Mouse (Mus musculus) intestine, postnatal 0 days (tissue): Measurements from ENCODE around the gene Pik3ap1. TPM values are rescaled to one million over a fixed set of nuclear protein-coding genes. Genes with fewer than 3 reads are reported as not detected.

ENCODE experiments used
- ATAC-seq: fragments of 200-750 bp; cut with Nextera tagmentation; 2 replicates; pipeline ENCODE4 v1.8.0; 2017; ENCODE audit warnings: mild to moderate bottlenecking, moderate TSS enrichment, moderate library complexity
- H3K27ac ChIP-seq: fragments of 300-500 bp; sonication (generic); 2 replicates; pipeline ENCODE4 v1.5.1; 2014; ENCODE audit warnings: mild to moderate bottlenecking, low read depth, low read length, moderate library complexity
- H3K27me3 ChIP-seq: fragments of 300-500 bp; sonication (generic); replicated peaks from 2 replicates; pipeline ENCODE4 v1.6.1; 2014; ENCODE audit warnings: low read length, mixed read lengths; ENCODE audit not compliant: control insufficient read depth, insufficient read depth
- H3K36me3 ChIP-seq: fragments of 300-500 bp; sonication (generic); 2 replicates; pipeline ENCODE4 v1.6.1; 2014; ENCODE audit warnings: mild to moderate bottlenecking, moderate library complexity; ENCODE audit not compliant: control insufficient read depth, insufficient read depth
- H3K4me1 ChIP-seq: fragments of 300-500 bp; sonication (generic); replicated peaks from 2 replicates; pipeline ENCODE4 v1.6.1; 2014; ENCODE audit warnings: antibody characterized with exemption, low read length, mixed read lengths; ENCODE audit not compliant: control insufficient read depth, insufficient read depth
- H3K4me2 ChIP-seq: fragments of 300-500 bp; sonication (generic); replicated peaks from 2 replicates; pipeline ENCODE4 v1.6.1; 2014; ENCODE audit warnings: low read depth, mild to moderate bottlenecking, moderate library complexity
- H3K4me3 ChIP-seq: fragments of 300-500 bp; sonication (generic); 2 replicates; pipeline ENCODE4 v1.5.1; 2014; ENCODE audit warnings: low read depth, low read length
- H3K9ac ChIP-seq: fragments of 300-500 bp; sonication (generic); 2 replicates; pipeline ENCODE4 v1.6.1; 2014; ENCODE audit warnings: mild to moderate bottlenecking, low read depth, low read length
- H3K9me3 ChIP-seq: fragments of 300-500 bp; sonication (generic); 2 replicates; pipeline ENCODE4 v1.6.1; 2016; ENCODE audit warnings: mixed run types; ENCODE audit not compliant: control insufficient read depth
- CTCF ChIP-seq: sonication (generic); IDR thresholded peaks from 2 replicates; pipeline ENCODE4 v1.5.1; 2016; ENCODE audit warnings: low read depth, mild to moderate bottlenecking, control low read depth, antibody characterized with exemption, moderate library complexity
- WGBS: fragments of 180-500 bp; shearing (Covaris S2); extraction: QIAGEN DNeasy Blood & Tissue Kit; methylation state at CpG from one replicate; pipeline ENCODE4 v1.1.7; 2014; 5-methylcytosine and 5-hydroxymethylcytosine counted together
- polyA plus RNA-seq: library from polyadenylated mRNA; unstranded; fragments of >200 nt; fragmentation: Nextera tagmentation; extraction: Ambion mirVana; gene quantifications from 2 replicates; pipeline ENCODE4 v1.2.1, GENCODE M21; 2015

The Pik3ap1 gene
- polyA plus RNA-seq, 1 experiment from 2014 or later, result 2.0 TPM

DNA sequence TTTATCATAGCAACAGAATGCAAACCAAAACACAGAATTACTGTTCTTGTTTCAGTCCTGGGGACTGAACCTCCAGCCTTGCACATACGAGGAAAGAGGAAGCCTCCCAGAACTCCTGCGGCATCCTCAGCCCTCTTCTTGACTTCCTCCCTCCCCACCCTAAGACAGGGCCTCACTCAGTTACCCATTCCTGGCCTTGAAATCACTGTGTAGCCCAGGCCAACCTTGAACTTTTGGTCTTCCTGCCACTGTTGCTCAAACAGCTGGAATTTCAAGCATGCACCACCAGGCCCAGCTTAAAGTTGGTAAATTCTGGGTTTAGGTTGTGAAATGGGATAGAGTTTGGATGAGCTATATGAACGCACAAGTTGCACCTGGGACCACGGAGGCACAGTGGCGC is 10.2 kb downstream of the Pik3ap1 start:
- no peak overlapping the region for H3K27ac ChIP-seq
- no peak overlapping the region for H3K4me2 ChIP-seq
- no peaks in the 10 kb centered on the region for H3K4me1 ChIP-seq
- H3K9me3 ChIP-seq, result no peaks in the 10 kb centered on the region
- WGBS, result 85% methylated on average over 5 of the region's 5 CpGs
- H3K27me3 ChIP-seq, result no peaks in the 10 kb centered on the region
- H3K4me3 ChIP-seq, result no peak overlapping the region
- no peak overlapping the region for H3K9ac ChIP-seq
- no peak for ATAC-seq
- no peak for TF ChIP-seq CTCF
- H3K36me3 ChIP-seq, result no peaks in the 10 kb centered on the region

DNA sequence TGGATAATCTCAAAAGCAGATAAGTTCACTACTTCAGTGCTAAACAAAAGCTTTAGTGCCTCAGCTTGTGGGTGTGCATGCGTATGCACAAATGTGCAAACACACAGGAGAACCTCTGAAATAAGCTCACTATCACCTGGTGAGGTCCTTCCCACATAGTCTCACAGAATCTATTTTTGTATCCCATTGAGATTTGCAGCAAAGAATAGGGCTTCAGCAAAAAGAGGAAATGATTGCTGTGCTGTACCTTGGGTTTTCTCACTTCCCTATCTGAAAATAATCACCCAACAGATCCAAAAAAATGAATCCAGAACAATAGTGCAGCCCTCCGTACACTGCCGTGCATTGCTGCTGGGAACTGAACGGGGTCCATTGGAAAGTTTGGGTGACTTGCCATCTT is 12.6 kb downstream of the Pik3ap1 start:
- Histone ChIP-seq H3K9me3 (no peaks in the 10 kb centered on the region), H3K4me3 (no peak overlapping the region), H3K9ac (no peak overlapping the region), H3K27me3 (no peaks in the 10 kb centered on the region), H3K36me3 (no peaks in the 10 kb centered on the region), H3K4me1 (no peaks in the 10 kb centered on the region), H3K4me2 (no peak overlapping the region), H3K27ac (no peak overlapping the region)
- TF ChIP-seq CTCF, result no peak
- 90% methylated on average over 4 of the region's 4 CpGs for WGBS
- no peak for ATAC-seq

DNA sequence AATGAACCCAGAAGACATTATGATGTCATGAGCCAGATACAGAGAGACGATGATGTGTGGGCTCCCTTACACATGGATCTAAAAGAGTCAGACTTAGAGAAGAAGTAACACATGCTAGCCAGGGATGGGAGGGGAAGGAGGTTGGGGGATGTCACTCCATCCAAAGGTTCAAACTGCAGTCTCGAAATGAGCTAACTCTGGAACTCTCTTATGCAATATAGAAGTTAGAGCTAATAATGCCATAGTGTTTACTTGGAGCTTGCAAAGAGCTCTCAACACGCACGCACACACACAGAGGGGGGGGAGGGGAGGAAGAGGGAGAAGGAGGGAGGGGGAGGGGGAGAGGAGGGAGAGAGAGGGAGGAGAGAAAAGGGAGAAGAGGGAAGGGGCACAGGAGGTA is 13.5 kb downstream of the Pik3ap1 start:
- no peaks in the 10 kb centered on the region for H3K9me3 ChIP-seq
- no peak overlapping the region for H3K4me3 ChIP-seq
- H3K9ac ChIP-seq, result no peak overlapping the region
- no peak overlapping the region for H3K4me2 ChIP-seq
- H3K36me3 ChIP-seq, result no peaks in the 10 kb centered on the region
- no peak for ATAC-seq
- no peak for TF ChIP-seq CTCF
- no peak overlapping the region for H3K27ac ChIP-seq
- no peaks in the 10 kb centered on the region for H3K27me3 ChIP-seq
- no peaks in the 10 kb centered on the region for H3K4me1 ChIP-seq
- WGBS, result 46% methylated on average over 4 of the region's 4 CpGs

DNA sequence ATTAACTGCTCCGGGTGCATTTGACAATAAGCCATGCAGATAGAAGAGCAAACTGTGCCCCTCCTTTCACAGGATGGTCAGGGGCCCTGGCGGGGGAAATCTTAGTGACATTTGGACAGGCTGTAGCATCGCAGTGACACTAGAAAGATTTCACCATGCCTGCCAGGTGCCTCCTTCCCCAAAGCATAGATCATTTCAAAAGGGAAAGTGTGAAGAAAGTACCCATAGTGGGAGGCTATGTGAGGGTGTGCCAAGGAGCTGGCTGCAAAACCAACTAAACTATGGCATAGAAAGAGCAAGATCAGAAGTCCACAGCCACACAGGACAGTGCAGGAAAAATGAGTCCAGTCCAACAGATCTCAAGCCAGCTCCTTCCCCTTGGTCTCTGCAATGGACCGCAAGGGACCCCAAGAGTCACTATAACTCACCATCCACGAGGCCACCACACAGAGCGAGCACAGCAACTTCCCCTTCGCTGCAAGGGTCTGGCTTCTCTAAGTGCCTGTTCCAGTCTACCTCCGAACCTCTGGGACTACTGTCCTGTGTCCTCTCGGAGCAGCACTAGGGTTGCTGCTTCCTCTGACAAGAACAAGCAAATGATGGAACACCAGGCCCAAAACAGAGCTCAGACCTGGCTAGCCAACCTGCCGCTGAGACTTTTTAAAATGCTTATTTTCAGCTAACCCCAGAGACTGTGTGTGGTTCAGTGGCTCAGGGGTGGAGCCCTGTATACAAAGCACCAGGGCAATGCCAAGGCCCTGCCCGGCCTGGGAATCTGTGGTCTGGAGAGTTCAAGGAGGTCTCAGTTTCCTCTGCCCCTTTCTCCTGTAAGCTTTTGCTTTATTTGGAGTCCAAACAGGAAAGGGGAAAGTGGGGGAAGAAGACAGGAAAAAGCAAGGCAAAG is 15.1 kb downstream of the Pik3ap1 start:
- Histone ChIP-seq H3K27ac (no peak overlapping the region), H3K4me1 (no peaks in the 10 kb centered on the region), H3K9me3 (no peaks in the 10 kb centered on the region), H3K4me3 (no peak overlapping the region), H3K9ac (no peak overlapping the region), H3K36me3 (no peaks in the 10 kb centered on the region), H3K27me3 (no peaks in the 10 kb centered on the region), H3K4me2 (no peak overlapping the region)
- 75% methylated on average over 11 of the region's 11 CpGs for WGBS
- no peak for ATAC-seq
- TF ChIP-seq CTCF, result no peak

DNA sequence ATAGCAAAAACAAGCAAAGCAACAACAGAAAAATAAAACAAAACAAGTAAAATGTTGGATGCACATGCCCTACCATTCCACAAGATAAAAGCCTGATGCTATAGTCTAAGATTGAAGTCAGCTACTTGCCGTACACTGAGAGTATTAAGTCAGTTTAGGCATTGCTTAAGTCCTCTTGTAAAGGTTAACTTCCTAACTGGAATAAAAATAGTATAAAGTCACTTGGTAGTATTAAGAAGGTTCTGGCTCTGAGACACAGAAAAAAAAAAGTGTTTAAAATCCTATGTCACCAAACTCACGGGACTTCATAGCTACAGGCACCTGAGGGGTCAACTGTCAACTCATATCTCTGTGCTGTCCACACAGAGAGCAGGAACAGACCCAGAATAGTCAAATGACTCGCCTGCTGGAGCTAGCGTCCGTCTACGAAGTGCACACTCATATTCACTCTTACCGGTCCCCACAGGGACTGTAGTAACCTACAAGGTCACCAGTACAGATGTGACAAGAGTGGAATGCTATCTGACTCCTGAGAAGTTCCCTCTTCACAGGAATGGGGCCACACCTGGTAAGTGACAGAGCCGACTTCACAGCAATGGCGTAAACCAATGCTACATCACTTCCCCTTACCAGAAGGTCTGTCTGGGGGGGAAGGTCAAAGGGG is 17.9 kb downstream of the Pik3ap1 start:
- Histone ChIP-seq H3K27ac (no peak overlapping the region), H3K9ac (no peak overlapping the region), H3K36me3 (no peaks in the 10 kb centered on the region), H3K9me3 (no peaks in the 10 kb centered on the region), H3K4me1 (no peaks in the 10 kb centered on the region), H3K27me3 (no peaks in the 10 kb centered on the region), H3K4me2 (no peak overlapping the region), H3K4me3 (no peak overlapping the region)
- WGBS, result 80% methylated on average over 9 of the region's 9 CpGs
- no peak for ATAC-seq
- TF ChIP-seq CTCF, result no peak

DNA sequence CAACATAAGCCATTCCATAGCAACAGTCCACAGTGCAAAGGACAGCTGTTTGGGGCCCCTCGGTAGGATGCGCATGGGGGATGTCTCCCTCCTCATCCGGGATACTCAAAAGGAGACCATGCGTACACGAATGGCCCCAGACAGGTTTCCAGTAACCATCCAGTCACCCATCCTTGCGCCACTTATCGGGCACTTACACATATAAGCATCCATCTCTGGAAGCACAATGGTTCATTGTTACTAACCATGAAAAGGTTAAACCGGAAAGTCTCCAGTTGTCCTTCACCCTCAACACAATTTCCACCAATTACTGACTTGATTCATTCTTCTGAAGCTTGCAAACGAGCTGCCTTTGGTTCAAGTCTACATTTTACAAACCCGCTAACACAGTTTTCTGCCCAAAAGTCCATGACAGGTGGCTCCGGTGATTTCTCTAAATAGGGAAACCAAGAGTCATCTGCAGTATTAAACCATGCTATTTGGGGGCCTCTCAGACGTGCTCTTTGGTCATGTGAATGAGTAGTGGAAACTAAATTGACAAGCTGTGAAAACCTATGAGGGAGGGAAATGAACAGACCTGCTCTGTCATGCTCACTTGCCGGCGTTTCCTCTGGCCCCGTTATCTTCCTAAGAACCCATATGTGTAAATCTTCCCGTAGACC is 18.6 kb downstream of the Pik3ap1 start:
- no peak for TF ChIP-seq CTCF
- Histone ChIP-seq H3K9ac (no peak overlapping the region), H3K36me3 (no peaks in the 10 kb centered on the region), H3K4me2 (no peak overlapping the region), H3K27ac (no peak overlapping the region), H3K9me3 (no peaks in the 10 kb centered on the region), H3K4me3 (no peak overlapping the region), H3K27me3 (no peaks in the 10 kb centered on the region), H3K4me1 (no peaks in the 10 kb centered on the region)
- WGBS, result 86% methylated on average over 16 of the region's 16 CpGs
- no peak for ATAC-seq
